Mouse (Mus musculus) ovary, postnatal 14 days (tissue): Measurements from ENCODE around the gene Uqcc2.
A peak's percentile ranks its signal among the peaks of the same experiment; 100 is the strongest.

ENCODE experiments used
- DNase-seq: peaks from one replicate; pipeline ENCODE4 v3.0.0; 2022; ENCODE audit warnings: low spot score

The Uqcc2 gene

GRCm38 (mm10) chr17:27123813-27124375 lies 9.8 kb downstream of the Uqcc2 start:
- no peak for DNase-seq

- DNase-seq = no peak
These were observed 10.6 kb downstream of the Uqcc2 start for GRCm38 (mm10) chr17:27123103-27123502.

GRCm38 (mm10) chr17:27122701-27123100 lies 11.0 kb downstream of the Uqcc2 start:
- DNase-seq = no peak

- DNase-seq = no peak
These were observed 11.9 kb downstream of the Uqcc2 start for GRCm38 (mm10) chr17:27121781-27122180.

- no peak for DNase-seq
These were observed 12.4 kb downstream of the Uqcc2 start for GRCm38 (mm10) chr17:27121266-27121665.

- peak; percentile 58 for DNase-seq
These were observed 13.1 kb downstream of the Uqcc2 start for GRCm38 (mm10) chr17:27120561-27121024.

- no peak for DNase-seq
These were observed 13.8 kb downstream of the Uqcc2 start for GRCm38 (mm10) chr17:27119954-27120353.

GRCm38 (mm10) chr17:27119540-27119895 lies 14.2 kb downstream of the Uqcc2 start:
- no peak for DNase-seq

GRCm38 (mm10) chr17:27118676-27119539 lies 14.8 kb downstream of the Uqcc2 start:
- DNase-seq = no peak

- no peak for DNase-seq
These were observed 23.6 kb downstream of the Uqcc2 start for GRCm38 (mm10) chr17:27110072-27110471.

- no peak for DNase-seq
These were observed 25.8 kb downstream of the Uqcc2 start for GRCm38 (mm10) chr17:27107936-27108335.

- no peak for DNase-seq
These were observed 27.0 kb downstream of the Uqcc2 start for GRCm38 (mm10) chr17:27106745-27107144.

- DNase-seq = no peak
These were observed 27.8 kb downstream of the Uqcc2 start for GRCm38 (mm10) chr17:27105698-27106470.

GRCm38 (mm10) chr17:27101675-27102074 lies 32.0 kb downstream of the Uqcc2 start:
- no peak for DNase-seq

- peak; percentile 49 for DNase-seq
These were observed 38.0 kb downstream of the Uqcc2 start for GRCm38 (mm10) chr17:27095690-27096089.

GRCm38 (mm10) chr17:27090068-27090467 lies 43.6 kb downstream of the Uqcc2 start:
- DNase-seq = no peak

- DNase-seq = no peak
These were observed 46.3 kb downstream of the Uqcc2 start for GRCm38 (mm10) chr17:27087426-27087825.

- peak; percentile 49 for DNase-seq
These were observed 48.0 kb downstream of the Uqcc2 start for GRCm38 (mm10) chr17:27085676-27086075.

- DNase-seq = no peak
These were observed 50.1 kb downstream of the Uqcc2 start for GRCm38 (mm10) chr17:27083601-27084000.

GRCm38 (mm10) chr17:27082796-27083195 lies 50.9 kb downstream of the Uqcc2 start:
- DNase-seq = no peak

- DNase-seq = no peak
These were observed 51.8 kb downstream of the Uqcc2 start for GRCm38 (mm10) chr17:27081868-27082267.

GRCm38 (mm10) chr17:27078499-27078898 lies 55.2 kb downstream of the Uqcc2 start:
- no peak for DNase-seq

GRCm38 (mm10) chr17:27077920-27078319 lies 55.8 kb downstream of the Uqcc2 start:
- no peak for DNase-seq
